Mouse (Mus musculus): ENCODE results near the gene Ccdc136. TPM values are rescaled to one million over a fixed set of nuclear protein-coding genes. Genes with fewer than 3 reads are reported as not detected.

Ccdc136 gene
- polyA plus RNA-seq, 1 experiment: 2.0 TPM

- WGBS: 11% methylated on average over 13 of the region's 13 CpGs
- DNase-seq (ENCODE audit: low read depth, low spot score): no peak
Observed at GRCm38 (mm10) chr6:29434911-29435691, 39.0 kb downstream of the Ccdc136 start.

DNA sequence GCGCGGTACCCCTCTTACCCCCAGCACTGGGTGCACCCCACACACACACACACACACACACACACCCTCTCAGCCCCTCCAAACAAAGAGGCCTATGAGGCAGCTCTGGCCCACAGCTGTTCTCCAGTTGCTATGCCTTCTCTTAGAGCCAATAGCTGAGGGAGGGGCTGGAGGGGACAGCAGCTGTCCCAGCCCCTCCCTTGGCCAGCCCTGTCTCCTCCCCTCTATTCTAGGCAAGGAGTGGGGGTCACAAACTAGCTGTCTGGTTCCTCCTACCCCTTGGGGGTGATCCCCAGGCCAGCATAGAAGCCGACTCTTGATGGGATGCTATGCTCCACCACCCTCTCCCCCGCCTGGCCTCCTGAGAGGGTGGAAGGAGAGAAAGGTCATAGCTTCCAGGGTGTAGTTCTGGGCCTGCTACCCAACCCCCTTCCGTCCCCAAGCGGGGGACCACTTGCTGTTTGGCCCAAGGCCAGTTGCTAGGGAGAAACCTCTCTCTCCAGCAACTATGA is 39.9 kb downstream of the Ccdc136 start:
- WGBS: 37% methylated on average over 6 of the region's 6 CpGs
- DNase-seq (ENCODE audit: low read depth, low spot score): no peak

DNA sequence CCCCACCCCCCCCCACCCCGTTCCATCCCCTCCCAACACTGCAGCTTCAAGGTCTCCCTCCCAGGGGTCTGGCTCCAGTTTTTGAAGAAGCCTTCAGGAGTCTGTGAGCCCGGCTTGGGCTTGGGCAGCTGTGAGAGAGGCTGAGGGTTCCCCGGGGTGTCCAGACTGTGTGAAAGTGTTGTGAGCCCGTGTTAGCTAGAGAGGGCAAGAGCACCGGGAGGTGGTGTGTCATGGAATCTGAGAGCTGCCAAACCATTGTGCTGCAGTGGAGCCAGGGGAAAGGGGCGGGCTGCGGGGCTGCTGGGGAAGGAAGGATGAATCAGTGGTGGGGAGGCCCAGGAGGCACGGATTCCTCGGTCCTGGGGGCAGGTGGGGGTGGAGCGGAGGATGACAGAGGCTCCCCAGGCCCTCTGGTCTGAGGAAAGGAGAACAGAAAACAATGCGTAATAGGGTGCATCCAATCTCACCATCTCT is 40.4 kb downstream of the Ccdc136 start:
- 17% methylated on average over 11 of the region's 11 CpGs for WGBS

GRCm38 (mm10) chr6:29439251-29439650 is 43.1 kb downstream of the Ccdc136 start:
- 71% methylated on average over 4 of the region's 4 CpGs for WGBS
- no peak for DNase-seq (ENCODE audit: low read depth, low spot score)

More for the DNA sequence above, 40.4 kb downstream of the Ccdc136 start:
- DNase-seq (ENCODE audit: low read depth, low spot score): no peak

DNA sequence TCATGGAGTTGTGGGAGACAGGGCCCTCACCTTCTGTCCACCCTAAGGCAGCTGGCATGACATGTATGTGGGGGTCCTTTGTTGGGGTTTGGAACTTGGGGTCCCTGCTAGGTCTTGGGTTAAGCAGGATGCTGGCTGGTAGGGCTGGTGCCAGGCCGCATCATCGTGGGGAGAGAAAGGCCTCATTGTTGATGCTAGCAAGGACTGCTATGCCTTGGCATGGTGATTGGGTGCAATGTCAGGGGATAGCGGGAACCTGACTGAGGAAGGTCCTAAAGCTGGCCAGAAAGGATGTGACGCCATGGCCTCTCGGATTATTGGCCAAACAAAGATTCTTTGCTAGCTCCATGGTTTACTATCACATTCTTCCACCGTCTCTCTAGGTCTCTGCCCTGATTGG is 43.7 kb downstream of the Ccdc136 start:
- DNase-seq (ENCODE audit: low read depth, low spot score): no peak
- WGBS: 92% methylated on average over 6 of the region's 6 CpGs

DNA sequence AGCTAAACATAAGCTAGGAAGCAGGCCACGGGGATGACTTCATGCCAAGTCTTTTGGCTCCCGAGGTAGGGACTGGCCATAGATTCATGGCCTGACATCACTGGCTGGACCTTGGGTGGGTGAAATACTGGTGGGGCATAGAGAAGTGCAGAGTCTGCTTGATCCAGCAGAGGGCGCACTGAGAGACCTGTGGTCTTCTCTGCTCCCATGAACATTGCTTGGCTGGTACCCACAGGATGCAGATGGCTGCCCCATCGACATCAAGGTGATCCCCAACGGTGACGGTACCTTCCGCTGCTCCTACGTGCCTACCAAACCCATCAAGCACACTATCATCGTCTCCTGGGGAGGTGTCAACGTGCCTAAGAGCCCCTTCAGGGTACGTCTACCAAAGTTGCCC is 48.7 kb downstream of the Ccdc136 start:
- whole genome bisulfite sequencing: 62% methylated on average over 11 of the region's 11 CpGs
- DNase-seq (ENCODE audit: low read depth, low spot score): no peak

GRCm38 (mm10) chr6:29445354-29445753 is 49.2 kb downstream of the Ccdc136 start:
- no peak for DNase-seq (ENCODE audit: low read depth, low spot score)
- WGBS: 64% methylated on average over 7 of the region's 7 CpGs

GRCm38 (mm10) chr6:29449858-29450257 is 53.7 kb downstream of the Ccdc136 start:
- 32% methylated on average over 4 of the region's 4 CpGs for WGBS
- no peak for DNase-seq (ENCODE audit: low read depth, low spot score)

- WGBS: 90% methylated on average over 6 of the region's 6 CpGs
- no peak for DNase-seq (ENCODE audit: low read depth, low spot score)
Observed at GRCm38 (mm10) chr6:29450667-29451066, 54.6 kb downstream of the Ccdc136 start.

- no peak for DNase-seq (ENCODE audit: low read depth, low spot score)
- 51% methylated on average over 7 of the region's 7 CpGs for WGBS
Observed at GRCm38 (mm10) chr6:29461502-29461901, 65.4 kb downstream of the Ccdc136 start.

DNA sequence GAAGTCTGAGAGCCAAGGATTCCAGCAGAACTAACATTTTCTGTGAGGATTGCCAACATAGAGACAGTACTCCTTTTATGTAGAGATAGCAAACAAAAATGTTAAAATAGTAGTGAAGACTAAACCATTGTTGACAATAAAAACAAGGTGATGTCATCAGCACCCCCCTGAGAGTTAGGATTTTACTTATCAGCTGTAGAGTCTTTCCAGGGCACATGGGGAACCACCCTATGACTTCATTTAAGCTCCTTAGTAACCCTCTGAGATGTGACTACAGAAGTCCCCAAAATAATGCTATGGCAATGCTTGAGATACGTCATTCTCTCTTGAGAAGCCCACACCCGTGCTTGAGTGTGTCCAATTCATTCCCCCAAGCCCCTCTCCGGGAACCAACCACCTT is 67.3 kb downstream of the Ccdc136 start:
- 68% methylated on average over 3 of the region's 3 CpGs for WGBS
- DNase-seq (ENCODE audit: low read depth, low spot score): no peak

DNA sequence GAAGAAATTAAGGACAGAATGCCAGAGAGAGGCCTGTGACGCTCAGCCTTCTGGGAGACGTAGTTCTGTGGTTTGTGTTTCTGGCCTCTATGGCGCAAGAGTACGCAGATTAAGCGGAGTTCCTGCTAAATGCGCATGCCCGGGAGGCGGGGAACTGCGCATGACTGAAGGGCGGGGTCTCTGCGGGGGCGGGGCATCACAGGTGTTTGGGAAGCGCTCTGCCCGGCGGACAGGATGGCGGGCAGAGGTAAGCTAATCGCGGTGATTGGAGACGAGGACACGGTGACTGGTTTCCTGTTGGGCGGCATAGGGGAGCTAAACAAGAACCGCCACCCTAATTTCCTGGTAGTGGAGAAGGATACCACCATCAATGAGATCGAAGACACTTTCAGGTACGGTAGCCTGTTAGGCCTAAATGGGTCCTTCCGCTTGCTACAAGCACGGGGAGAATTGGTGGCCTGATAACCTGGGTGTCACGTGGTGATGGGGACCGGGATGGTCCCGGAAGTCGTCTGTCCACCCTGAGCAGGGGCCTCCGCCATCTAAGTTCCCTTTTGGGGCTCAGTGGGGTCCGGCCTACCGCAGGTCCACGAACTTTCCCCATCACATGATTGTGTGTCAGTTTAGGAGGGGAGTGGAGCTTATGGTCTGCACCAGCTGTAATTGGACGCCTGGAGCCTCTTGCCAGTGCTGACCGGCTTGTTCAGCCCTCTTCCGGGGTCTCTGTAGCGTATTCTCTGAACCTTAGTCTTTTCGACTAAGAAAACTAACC is 71.7 kb downstream of the Ccdc136 start, which contains the start of gene Atp6v1f:
TSS of gene Atp6v1f (plus strand) at position 136 of the 772 bp plus-strand sequence.
- WGBS: under 1% methylated on average over 39 of the region's 39 CpGs
- DNase-seq (ENCODE audit: low read depth, low spot score): peak; percentile 84

GRCm38 (mm10) chr6:29468851-29469250 is 72.7 kb downstream of the Ccdc136 start:
- no peak for DNase-seq (ENCODE audit: low read depth, low spot score)

GRCm38 (mm10) chr6:29471137-29471536 is 75.0 kb downstream of the Ccdc136 start, which contains the start of gene Atp6v1fnb:
Gene Atp6v1fnb, plus strand, starts transcription at chr6:29471437.
- 68% methylated on average over 4 of the region's 4 CpGs for WGBS

More at GRCm38 (mm10) chr6:29468851-29469250, 72.7 kb downstream of the Ccdc136 start:
- WGBS: 63% methylated on average over 3 of the region's 3 CpGs

DNA sequence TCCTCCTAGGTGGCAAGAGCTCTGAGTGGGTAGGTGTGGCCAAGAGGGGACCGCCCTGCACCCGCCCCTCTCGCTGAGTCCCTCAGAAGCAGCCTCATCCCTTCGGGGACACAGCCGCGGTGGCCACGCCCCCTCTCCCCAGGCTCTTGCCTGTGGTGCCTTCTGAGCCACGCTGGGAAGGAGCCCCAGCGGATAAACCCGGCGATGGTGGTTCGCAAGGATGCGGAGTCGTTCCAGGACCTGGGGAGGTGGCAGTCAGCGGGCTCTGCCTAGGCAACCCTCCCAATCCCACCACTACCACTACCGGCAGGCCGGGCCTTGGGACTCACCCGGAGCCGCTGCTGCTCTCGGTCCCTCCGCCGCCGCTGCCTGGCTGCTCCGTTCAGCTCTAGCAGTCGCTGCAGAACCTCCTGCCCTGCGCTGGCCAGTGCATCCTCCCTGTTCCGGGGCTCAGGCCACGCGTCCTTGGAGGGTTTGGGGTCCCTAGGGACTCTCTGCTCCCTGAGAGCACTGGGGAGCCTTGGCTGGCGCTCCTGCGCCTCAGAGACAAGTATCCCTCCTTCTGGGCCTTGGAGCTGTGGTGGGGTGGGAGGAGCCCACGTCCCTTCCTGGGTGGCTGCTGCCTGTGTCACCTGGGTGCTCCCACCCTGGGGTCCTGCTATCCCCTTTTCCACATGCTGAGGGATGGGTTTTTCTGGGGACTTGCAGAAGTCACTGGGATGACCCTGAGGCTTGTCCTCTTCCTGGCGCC is 78.0 kb downstream of the Ccdc136 start:
- DNase-seq (ENCODE audit: low read depth, low spot score): peak; percentile 24
- WGBS: 8% methylated on average over 33 of the region's 33 CpGs

More at GRCm38 (mm10) chr6:29471137-29471536, 75.0 kb downstream of the Ccdc136 start, which contains the start of gene Atp6v1fnb:
- no peak for DNase-seq (ENCODE audit: low read depth, low spot score)

DNA sequence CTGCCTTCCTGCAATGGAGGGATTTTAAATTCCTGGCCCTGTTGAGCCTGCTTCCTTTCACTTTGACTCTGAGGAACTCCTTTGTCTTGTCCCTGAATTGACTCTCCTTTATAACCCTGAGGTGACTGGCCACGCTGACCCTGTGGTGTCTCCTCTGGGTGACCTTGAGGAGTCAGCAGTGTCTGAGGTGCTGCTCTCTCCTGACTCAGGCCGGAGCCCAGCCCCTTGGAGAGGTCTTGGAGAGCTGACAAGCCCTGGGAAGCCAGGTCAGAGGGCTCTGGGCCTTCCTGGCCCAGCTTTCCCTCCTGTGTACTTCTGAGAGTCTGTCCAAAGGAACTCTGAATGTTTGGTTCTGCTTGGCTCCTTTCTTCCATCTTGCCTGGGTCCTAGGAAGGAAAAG is 78.6 kb downstream of the Ccdc136 start:
- WGBS: 81% methylated on average over 2 of the region's 2 CpGs
- DNase-seq (ENCODE audit: low read depth, low spot score): no peak

All from large intestine, adult 2 months (tissue).